Mouse (Mus musculus) E14TG2a.4 (cell line): ENCODE data around the gene Adamtsl1.

ENCODE experiments used
- H3K27me3 ChIP-seq: 2 replicates; pipeline ENCODE4 v1.6.1; 2014; ENCODE audit warnings: low read length, control low read depth; ENCODE audit not compliant: insufficient read depth
- H3K36me3 ChIP-seq: 2 replicates; pipeline ENCODE4 v1.6.1; 2014; ENCODE audit warnings: low read length, control low read depth; ENCODE audit not compliant: insufficient read depth
- H3K4me1 ChIP-seq: replicated peaks from 2 replicates; pipeline ENCODE4 v1.6.1; 2014; ENCODE audit warnings: low read depth, low read length, control low read depth
- H3K4me3 ChIP-seq: replicated peaks from 2 replicates; pipeline ENCODE4 v1.5.1; 2014; ENCODE audit warnings: mild to moderate bottlenecking, low read length
- H3K9me3 ChIP-seq: 2 replicates; pipeline ENCODE4 v1.6.1; 2014; ENCODE audit warnings: low read length, control low read depth
- CTCF ChIP-seq: conservative IDR thresholded peaks from 2 replicates; pipeline ENCODE4 v1.5.1; 2014; ENCODE audit warnings: low read length
- NANOG ChIP-seq: IDR thresholded peaks from 2 replicates; pipeline ENCODE4 v1.6.1; 2014; ENCODE audit warnings: borderline replicate concordance, low read length, mixed read lengths
- POU5F1 ChIP-seq: IDR thresholded peaks from 2 replicates; pipeline ENCODE4 v1.6.1; 2014; ENCODE audit warnings: low read length, borderline replicate concordance

The Adamtsl1 gene

DNA sequence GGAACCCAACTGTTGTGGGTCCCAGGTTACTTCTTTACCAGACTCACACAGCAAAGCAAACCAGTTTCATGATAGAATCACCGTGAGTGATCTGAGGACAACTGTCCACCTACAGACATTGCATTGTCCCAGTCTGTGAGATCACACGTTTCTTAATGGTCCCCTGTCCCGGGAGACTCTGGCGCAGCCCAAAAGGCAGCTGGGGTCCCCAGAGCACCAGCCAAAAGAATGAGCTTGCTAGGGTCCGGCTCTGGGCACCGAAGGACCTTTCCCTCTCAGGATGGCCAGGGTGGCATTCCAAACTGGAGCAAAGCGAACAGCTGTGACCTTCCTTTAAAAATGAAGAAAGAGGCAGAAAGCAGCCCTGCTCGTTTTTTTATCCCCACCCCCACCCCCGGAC is at the start of gene Adamtsl1:
Gene Adamtsl1, plus strand, starts transcription at position 381 of the 400 bp plus-strand sequence.
- no peaks in the 10 kb centered on the region for H3K36me3 ChIP-seq
- H3K27me3 ChIP-seq, result peaks cover 45% of the 10 kb centered on the region
- H3K9me3 ChIP-seq, result no peaks in the 10 kb centered on the region
- H3K4me3 ChIP-seq, result peak within 1 kb of the TSS; percentile 82
- no peak for TF ChIP-seq POU5F1
- no peak for TF ChIP-seq NANOG
- no peak for TF ChIP-seq CTCF
- H3K4me1 ChIP-seq, result peaks cover 21% of the 10 kb centered on the region

DNA sequence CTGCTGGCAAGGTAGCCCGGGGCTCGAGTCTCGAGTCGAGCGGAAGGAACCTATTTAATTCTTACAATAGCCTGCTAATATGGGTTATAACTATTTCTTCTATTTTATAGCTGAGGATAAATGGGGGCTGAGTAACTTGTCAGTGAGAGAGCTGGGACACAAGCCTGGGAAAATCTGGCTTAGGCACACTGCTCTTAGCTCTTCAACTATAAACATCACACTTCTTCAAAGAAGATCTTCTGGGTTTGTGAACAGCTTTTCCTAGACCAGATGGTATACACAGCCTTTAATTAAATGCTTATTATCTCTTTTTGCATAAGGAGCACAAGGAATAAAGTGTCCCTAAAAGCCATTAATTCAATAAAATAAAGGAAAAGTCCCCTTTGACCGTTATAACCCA is 30.4 kb upstream of the Adamtsl1 start:
- H3K4me1 ChIP-seq, result no peaks in the 10 kb centered on the region
- H3K27me3 ChIP-seq, result no peaks in the 10 kb centered on the region
- no peak overlapping the region for H3K4me3 ChIP-seq
- TF ChIP-seq CTCF (no peak), NANOG (no peak), POU5F1 (no peak)
- no peaks in the 10 kb centered on the region for H3K36me3 ChIP-seq
- no peaks in the 10 kb centered on the region for H3K9me3 ChIP-seq

DNA sequence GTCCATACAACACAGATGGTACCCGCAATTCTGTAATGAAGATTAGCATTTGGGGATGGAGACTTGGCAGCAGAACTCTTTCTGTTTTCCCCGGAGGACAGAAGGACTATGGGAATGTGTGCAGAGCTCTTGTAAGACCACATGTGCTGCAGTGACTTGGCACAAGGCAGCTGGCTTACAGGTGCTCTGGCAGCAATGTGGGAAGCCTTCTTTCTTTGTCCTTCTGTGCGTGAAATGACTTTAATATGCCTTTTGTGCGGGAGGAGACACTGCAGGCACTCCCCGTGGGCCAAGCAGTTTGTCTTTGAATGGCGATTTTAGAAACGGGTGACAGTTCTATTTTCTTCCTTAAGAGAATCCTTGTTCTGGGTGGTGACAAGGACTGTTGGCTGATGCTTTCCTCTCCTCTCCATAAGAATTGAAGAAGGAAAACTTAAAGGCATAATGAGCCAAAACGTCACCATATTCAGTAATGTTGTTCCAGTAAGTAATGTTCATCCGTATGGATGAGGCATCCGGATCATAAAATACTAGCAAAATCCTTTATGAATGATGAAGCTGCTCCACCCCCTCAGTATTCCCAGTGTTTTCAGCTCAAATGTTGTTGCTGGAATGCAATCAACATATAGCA is 27.5 kb upstream of the Adamtsl1 start:
- H3K4me3 ChIP-seq, result no peak overlapping the region
- TF ChIP-seq NANOG (no peak), CTCF (no peak), POU5F1 (no peak)
- H3K36me3 ChIP-seq, result no peaks in the 10 kb centered on the region
- H3K9me3 ChIP-seq, result no peaks in the 10 kb centered on the region
- H3K27me3 ChIP-seq, result no peaks in the 10 kb centered on the region
- no peaks in the 10 kb centered on the region for H3K4me1 ChIP-seq

DNA sequence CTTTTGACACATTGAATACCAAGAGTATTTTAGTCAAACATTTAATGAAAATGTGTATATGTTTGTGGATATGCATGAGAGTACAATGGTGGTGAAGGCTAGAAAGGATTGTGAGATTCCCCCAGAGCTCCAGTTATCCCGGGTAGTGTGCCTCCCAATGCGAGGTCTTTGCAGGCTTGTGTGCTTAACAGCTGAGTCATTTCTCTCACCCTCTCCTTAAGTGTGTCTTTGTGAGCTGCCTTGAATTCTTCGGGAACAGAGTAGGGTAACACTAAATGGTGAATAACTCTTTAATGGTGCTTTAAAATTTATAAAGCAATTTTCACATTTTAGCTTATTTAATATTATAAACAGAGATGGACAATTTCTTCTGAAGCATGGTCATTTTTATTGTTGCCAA is 8.3 kb upstream of the Adamtsl1 start:
- Histone ChIP-seq H3K4me3 (no peak overlapping the region), H3K4me1 (peaks cover 11% of the 10 kb centered on the region), H3K36me3 (no peaks in the 10 kb centered on the region), H3K9me3 (no peaks in the 10 kb centered on the region), H3K27me3 (no peaks in the 10 kb centered on the region)
- TF ChIP-seq CTCF (no peak), POU5F1 (no peak), NANOG (no peak)

DNA sequence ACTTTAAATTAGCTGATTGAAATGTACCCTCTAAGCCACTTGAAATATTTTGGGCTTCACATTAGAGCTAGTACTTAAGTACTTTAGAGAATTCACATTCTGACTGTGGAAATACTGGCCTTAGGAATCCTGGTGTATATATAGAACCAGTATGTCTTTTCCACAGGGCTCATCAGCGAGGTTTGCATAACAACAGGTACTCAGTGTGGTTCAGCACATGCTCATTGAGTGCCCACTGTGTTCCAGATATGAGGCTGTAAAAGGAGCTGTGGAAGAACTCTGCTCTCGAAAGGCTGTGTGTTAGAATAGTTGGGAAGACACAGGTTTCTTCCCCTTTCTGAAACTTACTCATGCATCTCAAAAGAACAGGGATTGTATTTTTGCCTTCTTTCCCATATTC is 7.0 kb upstream of the Adamtsl1 start:
- Histone ChIP-seq H3K9me3 (no peaks in the 10 kb centered on the region), H3K4me1 (peaks cover 11% of the 10 kb centered on the region), H3K4me3 (no peak overlapping the region), H3K27me3 (peaks cover 7% of the 10 kb centered on the region), H3K36me3 (no peaks in the 10 kb centered on the region)
- TF ChIP-seq NANOG, result peak; percentile 72; the same call in 1 of the 2 replicates
- TF ChIP-seq CTCF, result no peak

DNA sequence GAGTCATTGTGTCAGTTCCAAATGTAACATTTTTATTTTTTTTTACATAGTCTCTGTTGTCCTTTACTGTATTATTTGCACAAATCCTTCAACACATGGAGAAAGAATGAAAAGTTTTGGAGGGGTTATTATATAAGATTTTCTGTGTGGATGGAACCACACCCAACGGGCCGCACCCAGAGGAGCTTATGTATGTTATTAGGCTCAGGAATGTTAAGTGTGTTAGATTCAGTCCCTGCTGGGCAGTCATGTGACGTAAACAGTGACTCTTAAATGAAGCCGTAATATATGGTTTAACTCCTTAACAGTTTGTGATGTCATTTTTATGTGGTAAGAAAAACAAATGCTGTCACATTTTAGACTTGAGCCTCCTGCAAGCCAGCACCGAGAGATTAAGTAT is 6.5 kb upstream of the Adamtsl1 start:
- Histone ChIP-seq H3K36me3 (no peaks in the 10 kb centered on the region), H3K4me1 (peaks cover 11% of the 10 kb centered on the region), H3K4me3 (no peak overlapping the region), H3K9me3 (no peaks in the 10 kb centered on the region), H3K27me3 (peaks cover 11% of the 10 kb centered on the region)
- TF ChIP-seq POU5F1 (no peak), CTCF (no peak), NANOG (no peak)

DNA sequence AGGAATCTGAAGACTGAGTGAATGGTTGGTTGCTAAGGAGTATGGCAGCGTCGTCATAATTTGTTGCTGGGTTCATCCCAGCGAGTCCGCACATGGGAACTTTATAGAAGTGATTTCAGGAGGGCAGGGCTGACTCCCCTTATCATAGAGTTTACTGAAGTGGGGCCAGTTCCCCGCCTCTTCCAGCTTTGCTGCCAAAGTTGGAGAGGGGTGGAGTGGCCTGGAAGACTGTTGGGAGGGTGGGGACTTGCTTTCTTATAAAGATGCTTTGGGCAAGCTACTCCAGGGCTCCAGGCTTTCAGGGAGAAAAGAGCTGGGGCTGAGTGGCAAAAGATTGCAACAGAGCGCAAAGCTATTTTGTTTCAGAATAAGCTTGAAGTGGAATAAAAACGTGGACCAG is 684 bp upstream of the Adamtsl1 start:
- no peak overlapping the region for H3K4me3 ChIP-seq
- no peak for TF ChIP-seq POU5F1
- no peak for TF ChIP-seq CTCF
- no peak for TF ChIP-seq NANOG
- peaks cover 45% of the 10 kb centered on the region for H3K27me3 ChIP-seq
- H3K4me1 ChIP-seq, result peaks cover 21% of the 10 kb centered on the region
- H3K36me3 ChIP-seq, result no peaks in the 10 kb centered on the region
- no peaks in the 10 kb centered on the region for H3K9me3 ChIP-seq

DNA sequence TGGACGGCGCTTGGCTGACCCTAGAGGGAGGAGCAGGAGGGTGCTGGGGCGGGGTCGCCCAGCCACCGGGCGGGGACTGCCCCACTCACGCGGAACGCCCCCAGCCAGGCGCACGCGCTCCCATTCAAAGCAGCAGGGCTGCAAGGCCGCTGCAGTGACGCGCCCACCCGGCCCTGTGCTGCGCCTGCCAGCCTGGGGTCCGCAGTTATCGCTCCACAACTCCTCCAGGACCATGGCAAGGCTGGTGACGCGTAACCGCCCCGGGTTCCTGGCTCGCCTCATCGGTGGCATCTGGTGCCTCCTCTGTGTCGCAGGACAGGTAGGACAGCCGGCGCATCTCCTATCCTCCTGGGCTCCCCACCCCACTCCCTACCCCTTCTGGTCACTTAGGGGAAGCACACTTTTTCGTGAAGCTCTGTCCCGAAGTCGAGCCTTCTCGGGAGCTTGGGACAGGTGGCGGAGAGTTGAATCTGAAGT is 271 bp downstream of the Adamtsl1 start:
- peak overlapping the region; percentile 82 for H3K4me3 ChIP-seq
- no peaks in the 10 kb centered on the region for H3K36me3 ChIP-seq
- TF ChIP-seq NANOG (no peak), POU5F1 (no peak), CTCF (peak; percentile 36; the same call in 1 of the 2 replicates)
- no peaks in the 10 kb centered on the region for H3K9me3 ChIP-seq
- H3K4me1 ChIP-seq, result peaks cover 21% of the 10 kb centered on the region
- peaks cover 45% of the 10 kb centered on the region for H3K27me3 ChIP-seq

DNA sequence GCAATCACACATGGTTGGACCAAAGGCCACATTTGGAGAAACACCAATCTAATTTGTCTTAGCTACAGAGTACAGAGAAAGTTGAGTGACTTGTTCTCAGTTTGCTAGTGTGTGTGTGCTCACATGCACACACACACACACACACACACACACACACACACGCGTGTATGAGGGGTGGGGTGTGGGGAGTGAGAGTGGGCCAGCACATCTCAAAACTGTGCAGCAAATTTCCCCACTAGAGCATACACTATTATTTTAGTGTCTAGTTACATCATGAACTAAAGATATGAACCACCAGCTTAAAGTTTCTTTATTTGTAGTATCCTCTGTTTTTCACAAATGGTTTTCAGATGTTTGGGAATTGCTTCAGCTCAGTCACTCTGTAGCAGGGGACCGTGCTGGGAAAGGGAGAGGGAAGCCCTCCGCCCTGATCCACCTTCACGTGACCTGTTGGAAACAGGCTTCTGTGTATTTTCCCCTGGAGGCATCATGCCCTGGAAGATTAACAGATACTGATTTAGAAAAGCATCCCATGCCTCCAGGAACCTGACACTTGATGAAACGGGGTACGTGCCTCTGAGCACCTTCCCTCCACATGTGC is 13.1 kb downstream of the Adamtsl1 start:
- H3K27me3 ChIP-seq, result no peaks in the 10 kb centered on the region
- no peak overlapping the region for H3K4me3 ChIP-seq
- TF ChIP-seq NANOG, result no peak
- no peak for TF ChIP-seq CTCF
- no peak for TF ChIP-seq POU5F1
- H3K36me3 ChIP-seq, result no peaks in the 10 kb centered on the region
- no peaks in the 10 kb centered on the region for H3K4me1 ChIP-seq
- H3K9me3 ChIP-seq, result no peaks in the 10 kb centered on the region
